Mouse (Mus musculus) limb, embryonic 11.5 days (tissue): Measurements from ENCODE around the gene Taar7a. TPM values are rescaled to one million over a fixed set of nuclear protein-coding genes. Genes with fewer than 3 reads are reported as not detected.

Experiments used
- ATAC-seq: fragments of 200-750 bp; cut with Nextera tagmentation; 2 replicates; pipeline ENCODE4 v1.8.0; 2017; ENCODE audit warnings: low read depth; ENCODE audit not compliant: insufficient number of reproducible peaks, low FRiP score, low TSS enrichment
- DNase-seq: peaks from one replicate; pipeline ENCODE4 v3.0.0-alpha.2; 2015; ENCODE audit warnings: low spot score
- H3K27ac ChIP-seq: fragments of 300-500 bp; sonication (generic); replicated peaks from 2 replicates; pipeline ENCODE4 v1.5.1; 2014; ENCODE audit warnings: low read depth, mild to moderate bottlenecking, low read length
- H3K27me3 ChIP-seq: fragments of 300-500 bp; sonication (generic); 2 replicates; pipeline ENCODE4 v1.6.1; 2014; ENCODE audit warnings: mild to moderate bottlenecking, low read length, mixed read lengths; ENCODE audit not compliant: control insufficient read depth, insufficient read depth
- H3K36me3 ChIP-seq: fragments of 300-500 bp; sonication (generic); 2 replicates; pipeline ENCODE4 v1.6.1; 2014; ENCODE audit warnings: mild to moderate bottlenecking, low read length, moderate library complexity, mixed read lengths; ENCODE audit not compliant: control insufficient read depth, insufficient read depth
- H3K4me1 ChIP-seq: fragments of 300-500 bp; sonication (generic); 2 replicates; pipeline ENCODE4 v1.6.1; 2014; ENCODE audit warnings: low read length, mixed read lengths; ENCODE audit not compliant: control insufficient read depth, insufficient read depth
- H3K4me2 ChIP-seq: fragments of 300-500 bp; sonication (generic); 2 replicates; pipeline ENCODE4 v1.6.1; 2014; ENCODE audit warnings: low read depth, mild to moderate bottlenecking, moderate library complexity; ENCODE audit not compliant: severe bottlenecking
- H3K4me3 ChIP-seq: fragments of 300-500 bp; sonication (generic); 2 replicates; pipeline ENCODE4 v1.5.1; 2014; ENCODE audit warnings: low read depth, low read length
- H3K9ac ChIP-seq: fragments of 300-500 bp; sonication (generic); 2 replicates; pipeline ENCODE4 v1.6.1; 2014; ENCODE audit warnings: mild to moderate bottlenecking, low read length
- H3K9me3 ChIP-seq: fragments of 300-500 bp; sonication (generic); 2 replicates; pipeline ENCODE4 v1.6.1; 2016; ENCODE audit warnings: low read length; ENCODE audit not compliant: control insufficient read depth
- WGBS: fragments of 180-500 bp; shearing (Covaris S2); extraction: QIAGEN DNeasy Blood & Tissue Kit; methylation state at CpG from one replicate; pipeline ENCODE4 v1.1.7; 2014; 5-methylcytosine and 5-hydroxymethylcytosine counted together
- polyA plus RNA-seq: library from polyadenylated mRNA; unstranded; fragments of >200 nt; fragmentation: Nextera tagmentation; extraction: Ambion mirVana; gene quantifications from 2 replicates; pipeline ENCODE4 v1.2.1, GENCODE M21; 2014

The Taar7a gene
- polyA plus RNA-seq, 1 experiment from 2014 or later, result not detected

GRCm38 (mm10) chr10:23986419-23986818, 6.9 kb downstream of the Taar7a start:
- no peaks in the 10 kb centered on the region for H3K27me3 ChIP-seq
- no peak overlapping the region for H3K4me2 ChIP-seq
- H3K9ac ChIP-seq, result no peak overlapping the region
- no peak for DNase-seq
- H3K4me3 ChIP-seq, result no peak overlapping the region
- 87% methylated on average over 5 of the region's 5 CpGs for WGBS
- no peak for ATAC-seq
- H3K9me3 ChIP-seq, result no peaks in the 10 kb centered on the region
- H3K4me1 ChIP-seq, result no peaks in the 10 kb centered on the region
- no peaks in the 10 kb centered on the region for H3K36me3 ChIP-seq
- H3K27ac ChIP-seq, result no peak overlapping the region

- no peaks in the 10 kb centered on the region for H3K9me3 ChIP-seq
- WGBS, result 80% methylated on average over 8 of the region's 8 CpGs
- H3K36me3 ChIP-seq, result no peaks in the 10 kb centered on the region
- H3K4me1 ChIP-seq, result no peaks in the 10 kb centered on the region
- H3K9ac ChIP-seq, result no peak within 1 kb of the TSS
- H3K27ac ChIP-seq, result no peak within 1 kb of the TSS
- H3K27me3 ChIP-seq, result no peaks in the 10 kb centered on the region
- DNase-seq, result no peak
- ATAC-seq, result no peak
- H3K4me2 ChIP-seq, result no peak within 1 kb of the TSS
- H3K4me3 ChIP-seq, result no peak within 1 kb of the TSS
Observed at GRCm38 (mm10) chr10:23985546-23985945, 7.7 kb downstream of the Taar7a start, which contains the start of gene Taar6. Gene Taar6 (minus strand): TSS chr10:23985646.

GRCm38 (mm10) chr10:23978901-23979705, 14.2 kb downstream of the Taar7a start:
- H3K9ac ChIP-seq, result no peak overlapping the region
- no peak overlapping the region for H3K27ac ChIP-seq
- H3K4me1 ChIP-seq, result no peaks in the 10 kb centered on the region
- H3K36me3 ChIP-seq, result no peaks in the 10 kb centered on the region
- no peaks in the 10 kb centered on the region for H3K27me3 ChIP-seq
- WGBS, result 47% methylated on average over 16 of the region's 16 CpGs
- ATAC-seq (no peak), DNase-seq (peak; percentile 74)
- no peak overlapping the region for H3K4me3 ChIP-seq
- H3K9me3 ChIP-seq, result no peaks in the 10 kb centered on the region
- no peak overlapping the region for H3K4me2 ChIP-seq

- Histone ChIP-seq H3K4me2 (no peak overlapping the region), H3K9me3 (no peaks in the 10 kb centered on the region), H3K27ac (no peak overlapping the region), H3K4me3 (no peak overlapping the region), H3K27me3 (no peaks in the 10 kb centered on the region), H3K9ac (no peak overlapping the region), H3K36me3 (no peaks in the 10 kb centered on the region), H3K4me1 (no peaks in the 10 kb centered on the region)
- WGBS, result 55% methylated on average over 4 of the region's 4 CpGs
- DNase-seq (no peak), ATAC-seq (no peak)
Observed at GRCm38 (mm10) chr10:23977958-23978357, 15.3 kb downstream of the Taar7a start.

GRCm38 (mm10) chr10:23971256-23971655, 22.0 kb downstream of the Taar7a start:
- Histone ChIP-seq H3K27ac (no peak overlapping the region), H3K9ac (no peak overlapping the region), H3K4me1 (no peaks in the 10 kb centered on the region), H3K36me3 (no peaks in the 10 kb centered on the region), H3K9me3 (no peaks in the 10 kb centered on the region), H3K27me3 (no peaks in the 10 kb centered on the region), H3K4me3 (no peak overlapping the region), H3K4me2 (no peak overlapping the region)
- 84% methylated on average over 5 of the region's 5 CpGs for WGBS
- DNase-seq (no peak), ATAC-seq (no peak)

- Histone ChIP-seq H3K9me3 (no peaks in the 10 kb centered on the region), H3K36me3 (no peaks in the 10 kb centered on the region), H3K27me3 (no peaks in the 10 kb centered on the region), H3K4me3 (no peak within 1 kb of the TSS), H3K4me2 (no peak within 1 kb of the TSS), H3K9ac (no peak within 1 kb of the TSS), H3K4me1 (no peaks in the 10 kb centered on the region), H3K27ac (no peak within 1 kb of the TSS)
- ATAC-seq (no peak), DNase-seq (no peak)
- WGBS, result 86% methylated on average over 11 of the region's 11 CpGs
Observed at GRCm38 (mm10) chr10:23970656-23971165, 22.6 kb downstream of the Taar7a start, which contains the start of gene Taar5. Gene Taar5 (plus strand): TSS chr10:23970706.

GRCm38 (mm10) chr10:23964921-23965610, 28.2 kb downstream of the Taar7a start:
- H3K9ac ChIP-seq, result no peak overlapping the region
- no peaks in the 10 kb centered on the region for H3K9me3 ChIP-seq
- no peaks in the 10 kb centered on the region for H3K36me3 ChIP-seq
- no peaks in the 10 kb centered on the region for H3K4me1 ChIP-seq
- WGBS, result 84% methylated on average over 6 of the region's 6 CpGs
- ATAC-seq (no peak), DNase-seq (no peak)
- H3K4me3 ChIP-seq, result no peak overlapping the region
- H3K27ac ChIP-seq, result no peak overlapping the region
- no peak overlapping the region for H3K4me2 ChIP-seq
- H3K27me3 ChIP-seq, result no peaks in the 10 kb centered on the region

GRCm38 (mm10) chr10:23963444-23963843, 29.8 kb downstream of the Taar7a start:
- H3K9ac ChIP-seq, result no peak overlapping the region
- H3K4me3 ChIP-seq, result no peak overlapping the region
- H3K27ac ChIP-seq, result no peak overlapping the region
- no peaks in the 10 kb centered on the region for H3K9me3 ChIP-seq
- H3K27me3 ChIP-seq, result no peaks in the 10 kb centered on the region
- H3K4me1 ChIP-seq, result no peaks in the 10 kb centered on the region
- WGBS, result 70% methylated on average over 3 of the region's 3 CpGs
- DNase-seq (no peak), ATAC-seq (no peak)
- no peaks in the 10 kb centered on the region for H3K36me3 ChIP-seq
- no peak overlapping the region for H3K4me2 ChIP-seq
